Mouse (Mus musculus) liver, postnatal 0 days (tissue): ENCODE measurements around the gene Sphk1.

ENCODE experiments used
- CTCF ChIP-seq: sonication (generic); IDR thresholded peaks from 2 replicates; pipeline ENCODE4 v1.5.1; 2016; ENCODE audit warnings: antibody characterized with exemption, low read depth
- EP300 ChIP-seq: IDR thresholded peaks from 2 replicates; pipeline ENCODE4 v1.6.1; 2016; ENCODE audit warnings: antibody characterized with exemption, low read depth, mild to moderate bottlenecking

- TF ChIP-seq CTCF (no peak), EP300 (no peak)
Observed at GRCm38 (mm10) chr11:116522046-116522445, 8.7 kb upstream of the Sphk1 start.
